Mouse (Mus musculus): ENCODE measurements around the gene Zfp595. TPM values are rescaled to one million over a fixed set of nuclear protein-coding genes. Genes with fewer than 3 reads are reported as not detected.
"Not testable (repeated sequence)": the region's sequence is repeated elsewhere in the genome, so short reads cannot be mapped to it uniquely, and the experiment has no call there.

Zfp595 gene
- polyA plus RNA-seq (2014; fragmentation: Nextera tagmentation; extraction: Ambion mirVana): 2.0 and 2.1 TPM in 2 replicates

GRCm38 (mm10) chr13:67332019-67332724 is at the start of gene Zfp595:
TSS of gene Zfp595 (minus strand) at chr13:67332570.
- H3K9me3 ChIP-seq (replicated peaks; ENCODE audit: control insufficient read depth, low read length): no peaks in the 10 kb centered on the region
- no peak within 1 kb of the TSS for H3K27ac ChIP-seq (ENCODE audit: low read depth, low read length)
- DNase-seq (ENCODE audit: low spot score) (peak; percentile 91), ATAC-seq (peak; percentile 92)
- no peaks in the 10 kb centered on the region for H3K27me3 ChIP-seq (replicated peaks; ENCODE audit: control insufficient read depth, insufficient read depth, low read length)
- H3K4me2 ChIP-seq (ENCODE audit: low read length): peak within 1 kb of the TSS; percentile 64
- H3K4me3 ChIP-seq (ENCODE audit: low read depth, low read length): peak within 1 kb of the TSS; percentile 42
- 18% methylated on average over 17 of the region's 17 CpGs for WGBS
- no peaks in the 10 kb centered on the region for H3K36me3 ChIP-seq (ENCODE audit: control insufficient read depth, insufficient read depth, low read length)
- peaks cover 4% of the 10 kb centered on the region; the same call in 1 of the 2 replicates for H3K4me1 ChIP-seq (ENCODE audit: control insufficient read depth, insufficient read depth, low read length)
- H3K9ac ChIP-seq (ENCODE audit: low read length): peak within 1 kb of the TSS; percentile 70

GRCm38 (mm10) chr13:67376255-67376654 is 43.9 kb upstream of the Zfp595 start:
- not testable (repeated sequence) for H3K27me3 ChIP-seq (replicated peaks; ENCODE audit: control insufficient read depth, insufficient read depth, low read length); H3K4me3 ChIP-seq (ENCODE audit: low read depth, low read length); DNase-seq (ENCODE audit: low spot score); H3K4me2 ChIP-seq (ENCODE audit: low read length); H3K9ac ChIP-seq (ENCODE audit: low read length); H3K36me3 ChIP-seq (ENCODE audit: control insufficient read depth, insufficient read depth, low read length); H3K4me1 ChIP-seq (ENCODE audit: control insufficient read depth, insufficient read depth, low read length); H3K27ac ChIP-seq (ENCODE audit: low read depth, low read length); H3K9me3 ChIP-seq (replicated peaks; ENCODE audit: control insufficient read depth, low read length); ATAC-seq
- WGBS: 60% methylated on average over 3 of the region's 3 CpGs

GRCm38 (mm10) chr13:67375050-67375911 is 42.9 kb upstream of the Zfp595 start, which contains the start of the genes Gm28041 and Zfp456:
TSS of gene Gm28041 (minus strand) at chr13:67375733.
TSS of gene Zfp456 (minus strand) at chr13:67375810.
- Histone ChIP-seq H3K9ac (ENCODE audit: low read length) (peak within 1 kb of the TSS; percentile 13; the same call in 1 of the 2 replicates), H3K4me2 (ENCODE audit: low read length) (peak within 1 kb of the TSS; percentile 49), H3K4me3 (ENCODE audit: low read depth, low read length) (peak within 1 kb of the TSS; percentile 27)
- not testable (repeated sequence) for H3K4me1 ChIP-seq (ENCODE audit: control insufficient read depth, insufficient read depth, low read length); H3K9me3 ChIP-seq (replicated peaks; ENCODE audit: control insufficient read depth, low read length); H3K27me3 ChIP-seq (replicated peaks; ENCODE audit: control insufficient read depth, insufficient read depth, low read length); H3K27ac ChIP-seq (ENCODE audit: low read depth, low read length); H3K36me3 ChIP-seq (ENCODE audit: control insufficient read depth, insufficient read depth, low read length)
- ATAC-seq (peak; percentile 94), DNase-seq (ENCODE audit: low spot score) (peak; percentile 67)
- 21% methylated on average over 13 of the region's 15 CpGs for WGBS

DNA sequence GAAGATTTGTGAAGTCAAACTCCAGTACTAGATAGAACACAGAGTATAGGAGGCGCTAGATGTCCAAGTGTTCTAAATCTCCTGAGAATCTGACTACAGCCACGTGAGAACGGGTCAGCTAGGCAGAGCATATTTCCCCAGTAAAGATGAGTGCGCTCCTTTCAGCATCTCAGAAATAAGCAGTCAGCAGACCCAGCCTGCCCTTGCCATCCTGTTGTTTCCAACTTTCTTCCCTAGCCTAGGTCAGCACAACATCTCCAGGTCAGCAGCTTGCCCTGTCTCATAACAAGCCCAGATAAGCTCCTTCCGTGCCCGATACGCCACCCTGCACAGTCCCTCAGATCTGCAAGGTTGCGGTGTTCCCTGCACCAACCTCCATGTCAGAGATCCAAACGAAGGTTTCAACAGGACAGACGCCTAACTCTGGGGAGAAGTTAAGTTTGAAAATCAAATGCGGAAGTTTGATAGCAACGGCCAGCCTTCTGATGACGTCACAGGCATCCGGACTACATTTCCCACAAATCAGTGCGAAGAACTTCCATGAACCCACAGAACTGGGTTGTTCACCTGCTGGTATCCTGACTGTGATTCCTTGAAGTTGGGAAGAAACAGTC is 27.9 kb upstream of the Zfp595 start, which contains the start of the genes Gm28044 and Zfp953:
Gene Gm28044, minus strand, starts transcription at position 406 of the 614 bp plus-strand sequence.
Gene Zfp953, minus strand, starts transcription at position 475 of the 614 bp plus-strand sequence.
- H3K27ac ChIP-seq (ENCODE audit: low read depth, low read length): no peak within 1 kb of the TSS
- no peaks in the 10 kb centered on the region for H3K36me3 ChIP-seq (ENCODE audit: control insufficient read depth, insufficient read depth, low read length)
- H3K27me3 ChIP-seq (replicated peaks; ENCODE audit: control insufficient read depth, insufficient read depth, low read length): no peaks in the 10 kb centered on the region
- no peaks in the 10 kb centered on the region for H3K4me1 ChIP-seq (ENCODE audit: control insufficient read depth, insufficient read depth, low read length)
- H3K4me2 ChIP-seq (ENCODE audit: low read length): peak within 1 kb of the TSS; percentile 76
- ATAC-seq (peak; percentile 97), DNase-seq (ENCODE audit: low spot score) (peak; percentile 95)
- under 1% methylated on average over 15 of the region's 15 CpGs for WGBS
- H3K9me3 ChIP-seq (replicated peaks; ENCODE audit: control insufficient read depth, low read length): no peaks in the 10 kb centered on the region
- peak within 1 kb of the TSS; percentile 50 for H3K4me3 ChIP-seq (ENCODE audit: low read depth, low read length)
- H3K9ac ChIP-seq (ENCODE audit: low read length): peak within 1 kb of the TSS; percentile 65

GRCm38 (mm10) chr13:67351854-67352253 is 19.5 kb upstream of the Zfp595 start:
- no peaks in the 10 kb centered on the region for H3K4me1 ChIP-seq (ENCODE audit: control insufficient read depth, insufficient read depth, low read length)
- H3K27ac ChIP-seq (ENCODE audit: low read depth, low read length): no peak overlapping the region
- no peak for ATAC-seq
- H3K4me2 ChIP-seq (ENCODE audit: low read length): no peak overlapping the region
- H3K36me3 ChIP-seq (ENCODE audit: control insufficient read depth, insufficient read depth, low read length): no peaks in the 10 kb centered on the region
- no peak overlapping the region for H3K9ac ChIP-seq (ENCODE audit: low read length)
- H3K4me3 ChIP-seq (ENCODE audit: low read depth, low read length): no peak overlapping the region
- DNase-seq (ENCODE audit: low spot score): no peak
- H3K9me3 ChIP-seq (replicated peaks; ENCODE audit: control insufficient read depth, low read length): no peaks in the 10 kb centered on the region
- no peaks in the 10 kb centered on the region for H3K27me3 ChIP-seq (replicated peaks; ENCODE audit: control insufficient read depth, insufficient read depth, low read length)

DNA sequence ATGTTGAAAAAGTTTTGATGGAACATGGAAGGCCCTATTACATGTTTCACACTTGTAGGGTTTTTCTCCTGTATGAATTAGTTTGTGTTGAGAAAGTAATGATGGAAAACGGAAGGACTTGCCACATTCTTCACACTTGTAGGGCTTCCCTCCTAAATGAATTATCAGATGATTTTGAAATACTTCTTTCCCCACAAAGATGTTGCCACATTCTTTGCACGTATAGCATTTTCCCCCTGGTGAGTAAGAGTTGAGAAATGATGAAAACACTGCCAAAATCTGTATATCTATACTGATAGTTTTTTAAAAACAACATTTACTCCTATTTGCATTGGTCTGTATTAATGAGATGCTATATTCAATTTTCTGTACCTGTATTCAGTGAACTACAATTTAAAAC is 11.1 kb upstream of the Zfp595 start:
- DNase-seq (ENCODE audit: low spot score) (no peak), ATAC-seq (no peak)
- no peak overlapping the region for H3K27ac ChIP-seq (ENCODE audit: low read depth, low read length)
- no peaks in the 10 kb centered on the region for H3K4me1 ChIP-seq (ENCODE audit: control insufficient read depth, insufficient read depth, low read length)
- H3K9me3 ChIP-seq (replicated peaks; ENCODE audit: control insufficient read depth, low read length): no peaks in the 10 kb centered on the region
- H3K27me3 ChIP-seq (replicated peaks; ENCODE audit: control insufficient read depth, insufficient read depth, low read length): no peaks in the 10 kb centered on the region
- H3K36me3 ChIP-seq (ENCODE audit: control insufficient read depth, insufficient read depth, low read length): no peaks in the 10 kb centered on the region
- H3K4me3 ChIP-seq (ENCODE audit: low read depth, low read length): no peak overlapping the region
- H3K4me2 ChIP-seq (ENCODE audit: low read length): no peak overlapping the region
- no peak overlapping the region for H3K9ac ChIP-seq (ENCODE audit: low read length)
- 96% methylated on average over 2 of the region's 2 CpGs for WGBS

GRCm38 (mm10) chr13:67332877-67333276 is 507 bp upstream of the Zfp595 start:
- H3K4me2 ChIP-seq (ENCODE audit: low read length): peak overlapping the region; percentile 64
- H3K27ac ChIP-seq (ENCODE audit: low read depth, low read length): no peak overlapping the region
- H3K4me1 ChIP-seq (ENCODE audit: control insufficient read depth, insufficient read depth, low read length): peaks cover 4% of the 10 kb centered on the region; the same call in 1 of the 2 replicates
- WGBS: 85% methylated on average over 1 of the region's 1 CpGs
- no peaks in the 10 kb centered on the region for H3K36me3 ChIP-seq (ENCODE audit: control insufficient read depth, insufficient read depth, low read length)
- peak overlapping the region; percentile 42 for H3K4me3 ChIP-seq (ENCODE audit: low read depth, low read length)
- H3K27me3 ChIP-seq (replicated peaks; ENCODE audit: control insufficient read depth, insufficient read depth, low read length): no peaks in the 10 kb centered on the region
- peak; percentile 9 for DNase-seq (ENCODE audit: low spot score)
- ATAC-seq: peak; percentile 47; the same call in 1 of the 2 replicates
- peak overlapping the region; percentile 70 for H3K9ac ChIP-seq (ENCODE audit: low read length)
- no peaks in the 10 kb centered on the region for H3K9me3 ChIP-seq (replicated peaks; ENCODE audit: control insufficient read depth, low read length)

DNA sequence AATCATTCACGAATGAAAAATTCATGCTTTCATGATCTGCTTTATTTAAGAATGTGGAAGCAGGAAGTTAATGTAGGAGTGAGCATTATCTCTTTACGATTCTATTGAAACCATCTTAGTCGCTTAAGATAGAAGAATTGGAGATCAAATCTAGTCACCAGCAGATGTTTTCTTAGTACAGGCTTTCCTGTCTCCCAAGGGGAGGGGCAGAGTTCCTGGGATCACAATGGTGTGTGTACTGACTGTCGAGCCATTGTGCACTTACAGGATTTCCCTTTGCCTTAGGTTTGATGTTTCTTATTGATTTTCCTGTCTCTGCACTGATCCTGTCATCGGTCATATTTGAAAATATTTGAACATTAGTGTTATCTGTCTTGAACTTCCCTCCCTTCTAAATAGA is 25.7 kb downstream of the Zfp595 start:
- WGBS: 33% methylated on average over 5 of the region's 5 CpGs
- no peaks in the 10 kb centered on the region for H3K36me3 ChIP-seq (ENCODE audit: control insufficient read depth, insufficient read depth, low read length)
- DNase-seq (ENCODE audit: low spot score): peak; percentile 11
- H3K4me2 ChIP-seq (ENCODE audit: low read length): peak overlapping the region; percentile 63
- peaks cover 2% of the 10 kb centered on the region; the same call in 1 of the 2 replicates for H3K4me1 ChIP-seq (ENCODE audit: control insufficient read depth, insufficient read depth, low read length)
- H3K9ac ChIP-seq (ENCODE audit: low read length): peak overlapping the region; percentile 55
- ATAC-seq: peak; percentile 66
- no peaks in the 10 kb centered on the region for H3K27me3 ChIP-seq (replicated peaks; ENCODE audit: control insufficient read depth, insufficient read depth, low read length)
- no peaks in the 10 kb centered on the region for H3K9me3 ChIP-seq (replicated peaks; ENCODE audit: control insufficient read depth, low read length)
- H3K4me3 ChIP-seq (ENCODE audit: low read depth, low read length): peak overlapping the region; percentile 65
- no peak overlapping the region for H3K27ac ChIP-seq (ENCODE audit: low read depth, low read length)
